Mouse (Mus musculus): Measurements from ENCODE around the gene Psmd9.

Gene Psmd9

GRCm38 (mm10) chr5:123137910-123138229 lies 31.3 kb upstream of the Psmd9 start:
- no peak for DNase-seq

GRCm38 (mm10) chr5:123138230-123138911 lies 30.8 kb upstream of the Psmd9 start:
- peak; percentile 81 to 89 for DNase-seq

- DNase-seq = peak; percentile 83 to 90
Observed at GRCm38 (mm10) chr5:123138953-123139721, 30.1 kb upstream of the Psmd9 start.

- peak; percentile 38 to 44 for DNase-seq
Observed at GRCm38 (mm10) chr5:123139722-123140627, 29.2 kb upstream of the Psmd9 start.

- DNase-seq = peak; percentile 89 to 95
Observed at GRCm38 (mm10) chr5:123140694-123141554, 28.3 kb upstream of the Psmd9 start.

GRCm38 (mm10) chr5:123141555-123142160 lies 27.6 kb upstream of the Psmd9 start:
- peak; percentile 70 to 79 for DNase-seq

GRCm38 (mm10) chr5:123142161-123143157 lies 26.8 kb upstream of the Psmd9 start, which contains the start of gene Setd1b:
Setd1b (plus strand) TSS chr5:123142193.
- peak; percentile 71 to 79 for DNase-seq

GRCm38 (mm10) chr5:123143251-123143970 lies 25.8 kb upstream of the Psmd9 start:
- DNase-seq = peak; percentile 60 to 71

GRCm38 (mm10) chr5:123143971-123144745 lies 25.1 kb upstream of the Psmd9 start:
- DNase-seq = no peak

GRCm38 (mm10) chr5:123144746-123145590 lies 24.2 kb upstream of the Psmd9 start:
- DNase-seq = no peak

- DNase-seq = no peak
Observed at GRCm38 (mm10) chr5:123146357-123146756, 22.9 kb upstream of the Psmd9 start.

GRCm38 (mm10) chr5:123147569-123147968 lies 21.6 kb upstream of the Psmd9 start:
- no peak for DNase-seq

- DNase-seq = no peak
Observed at GRCm38 (mm10) chr5:123148073-123148722, 21.0 kb upstream of the Psmd9 start.

- peak; percentile 95 to 96 for DNase-seq
Observed at GRCm38 (mm10) chr5:123149451-123150400, 19.5 kb upstream of the Psmd9 start.

GRCm38 (mm10) chr5:123150641-123151040 lies 18.6 kb upstream of the Psmd9 start:
- DNase-seq = no peak

- DNase-seq = peak; percentile 52 to 64
Observed at GRCm38 (mm10) chr5:123151077-123151476, 18.1 kb upstream of the Psmd9 start.
